Mouse (Mus musculus) left cerebral cortex, postnatal 10 days (tissue): Measurements from ENCODE around the gene Ypel5. TPM values are rescaled to one million over a fixed set of nuclear protein-coding genes. Genes with fewer than 3 reads are reported as not detected.

Source experiments
- DNase-seq, 2 experiments: peaks; one replicate each; pipeline ENCODE4 v3.0.0; 2021 to 2022; ENCODE audit warnings: low spot score in 2 of 2, mixed read lengths in 1 of 2; ENCODE audit errors: extremely low spot score in 1 of 2
- intact Hi-C: fragments of 180-260 bp; cut with DNase I; formaldehyde crosslinking; loops from one replicate; pipeline ENCODE4 v1.15.1; 2025
- total RNA-seq, 2 experiments: library from RNA; stranded (reverse); gene quantifications; 2 replicates each; pipeline ENCODE4 v1.2.3; 2021

The Ypel5 gene
- 10 to 100 TPM; 49.3 to 53.5 TPM for total RNA-seq

DNA sequence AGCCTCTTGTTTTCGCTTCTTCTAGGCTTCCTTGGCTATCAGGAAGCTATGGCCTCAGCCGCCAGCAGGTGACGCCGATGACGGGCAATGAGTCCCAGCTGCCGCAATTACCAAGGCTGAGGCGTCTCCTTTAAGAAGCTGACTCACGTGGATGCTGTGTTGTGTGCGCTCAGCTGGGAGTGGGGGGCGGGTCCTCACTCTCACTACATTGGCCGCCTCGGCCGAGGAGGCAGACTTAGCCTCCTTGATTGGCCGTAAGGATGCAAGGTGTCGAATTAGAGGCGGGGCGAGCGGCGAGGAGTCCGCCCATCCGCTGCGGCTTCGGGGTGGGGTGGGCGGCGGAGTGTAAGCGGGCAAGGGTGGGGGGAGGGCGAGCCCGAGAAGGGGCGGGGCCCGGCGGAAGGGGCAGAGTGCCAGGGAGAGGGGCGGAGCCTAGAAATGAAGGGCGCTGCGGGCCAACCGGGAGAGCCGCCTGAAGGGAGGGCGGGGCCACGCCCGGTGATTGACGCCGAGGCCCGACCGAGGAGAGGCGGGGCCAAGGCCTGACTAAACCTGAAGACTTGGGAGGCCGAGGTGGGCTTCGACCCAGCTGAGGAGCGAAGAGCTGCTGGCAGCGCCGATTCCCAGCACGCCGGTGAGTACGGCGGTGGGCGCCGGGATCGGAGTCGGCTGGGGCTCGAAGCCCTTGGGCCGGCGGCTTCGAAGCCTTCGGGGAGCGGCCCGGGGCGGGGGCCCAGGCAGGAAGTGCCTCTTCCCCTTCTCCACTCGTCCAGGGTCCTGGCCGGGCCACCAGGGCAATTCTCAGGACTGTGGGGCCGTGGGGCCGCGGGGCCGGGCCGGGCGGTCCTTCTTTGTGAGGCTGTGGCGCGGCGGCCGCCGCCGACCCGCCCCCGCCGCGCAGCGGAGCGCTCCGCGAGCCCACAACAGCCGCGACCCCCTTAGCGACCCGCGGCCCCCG, at the start of gene Ypel5:
TSS of gene Ypel5 (plus strand) at position 296 of the 958 bp plus-strand sequence.
- intact Hi-C loops, result no loop called here
- peak; percentile 99 for DNase-seq

DNA sequence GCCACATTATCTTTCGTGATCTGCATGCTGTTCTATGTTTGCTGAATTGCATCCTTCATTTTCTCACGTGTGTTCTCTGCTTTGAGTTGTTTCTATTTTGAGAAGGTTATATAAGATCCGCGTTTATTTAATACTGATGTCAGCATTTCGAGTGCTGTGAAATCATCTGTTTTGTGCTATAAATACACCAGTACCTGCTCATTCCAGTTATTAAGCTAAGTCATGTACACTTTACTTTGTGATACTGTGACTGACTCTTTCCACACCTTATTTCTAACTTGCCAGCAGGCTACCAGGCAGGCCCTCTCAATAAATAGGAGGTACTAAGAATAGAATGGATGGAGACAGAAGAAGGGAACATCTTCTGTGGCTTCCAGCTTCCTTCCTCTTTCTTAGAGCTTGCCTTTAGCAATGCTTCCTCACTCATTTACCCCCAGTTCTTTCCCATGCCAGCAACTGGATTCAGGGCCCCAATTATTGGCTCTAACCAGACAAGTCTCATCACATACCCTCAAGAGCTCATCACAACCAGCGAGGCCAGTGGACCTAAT, 48.3 kb upstream of the Ypel5 start:
- DNase-seq, result no peak
- intact Hi-C loops, result no loop called here

DNA sequence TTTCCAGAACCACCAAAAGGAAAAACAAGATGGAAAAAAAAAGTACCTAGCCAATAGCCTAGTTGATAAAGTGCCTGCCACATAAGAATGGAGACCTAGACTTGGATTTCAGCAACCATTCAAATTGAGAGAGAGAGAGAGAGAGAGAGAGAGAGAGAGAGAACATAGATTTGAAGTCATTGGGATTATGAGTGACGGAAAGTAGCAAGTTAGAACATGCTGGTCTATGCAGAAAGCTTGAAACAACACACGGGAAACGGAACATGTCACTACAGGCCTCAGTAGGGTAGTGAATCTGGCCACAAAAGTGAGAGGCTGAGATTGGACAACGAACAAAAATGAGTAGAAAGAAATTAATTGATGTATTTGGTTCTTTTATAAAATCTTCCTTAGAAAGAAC, 43.0 kb upstream of the Ypel5 start:
- DNase-seq, result no peak
- intact Hi-C loops, result loop anchor here (10.0 kb wide), 1 partner anchor 502 kb away; no protein-coding TSS in a partner anchor

DNA sequence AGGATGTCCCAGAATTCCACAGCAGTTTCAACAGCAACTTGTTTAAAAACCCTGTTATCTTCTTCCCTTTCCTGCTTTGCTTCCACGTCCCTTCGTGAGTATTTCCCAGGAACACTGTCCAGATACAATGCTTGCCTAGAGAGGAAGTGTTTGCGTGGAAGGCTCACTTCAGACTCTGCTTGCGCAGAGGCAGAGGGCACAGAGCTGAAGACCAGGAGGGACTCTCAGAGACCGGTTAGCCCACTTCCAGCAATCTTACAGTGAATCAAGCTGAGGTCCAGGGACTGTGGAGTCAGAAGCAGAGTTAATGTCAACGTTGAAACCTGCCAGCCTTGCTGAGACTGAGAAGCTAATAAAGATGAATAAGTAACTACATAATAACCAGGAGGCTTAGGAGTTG, 41.6 kb upstream of the Ypel5 start:
- no peak for DNase-seq
- intact Hi-C loops, result loop anchor here (10.0 kb wide), 1 partner anchor 500 kb away; no protein-coding TSS in a partner anchor

DNA sequence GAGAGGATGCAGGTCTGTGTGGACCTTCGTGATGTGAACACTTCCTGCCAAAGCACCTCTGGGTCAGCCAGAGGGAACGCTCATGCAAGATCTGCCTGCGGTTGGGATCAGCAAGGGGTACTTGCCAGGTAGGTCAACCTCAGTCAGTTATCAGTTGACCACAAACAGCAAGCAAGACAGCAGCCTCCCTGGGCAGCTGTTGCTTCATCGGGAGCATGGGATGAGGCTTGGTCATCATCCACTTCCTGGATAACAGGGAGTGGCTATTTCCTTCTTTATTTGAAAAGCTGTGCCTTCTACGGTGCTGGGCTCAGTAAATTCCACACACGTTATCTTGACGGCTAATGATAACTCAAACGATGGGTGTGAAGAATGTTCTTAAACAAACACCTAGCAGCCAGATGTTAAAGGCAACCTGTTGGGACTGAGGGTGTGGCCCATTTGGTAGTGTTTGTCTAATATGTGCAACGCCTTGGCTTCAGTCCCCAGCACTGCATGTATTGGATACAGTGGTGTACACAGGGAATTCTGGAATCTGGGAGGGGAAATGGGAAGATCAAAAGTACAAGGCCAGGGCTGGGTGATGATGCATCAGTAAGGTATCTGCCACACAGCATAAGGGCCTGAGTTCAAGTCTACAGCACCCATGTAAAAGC, 40.7 kb upstream of the Ypel5 start:
- intact Hi-C loops, result loop anchor here (10.0 kb wide), 1 partner anchor 499 kb away; no protein-coding TSS in a partner anchor
- DNase-seq, result no peak

DNA sequence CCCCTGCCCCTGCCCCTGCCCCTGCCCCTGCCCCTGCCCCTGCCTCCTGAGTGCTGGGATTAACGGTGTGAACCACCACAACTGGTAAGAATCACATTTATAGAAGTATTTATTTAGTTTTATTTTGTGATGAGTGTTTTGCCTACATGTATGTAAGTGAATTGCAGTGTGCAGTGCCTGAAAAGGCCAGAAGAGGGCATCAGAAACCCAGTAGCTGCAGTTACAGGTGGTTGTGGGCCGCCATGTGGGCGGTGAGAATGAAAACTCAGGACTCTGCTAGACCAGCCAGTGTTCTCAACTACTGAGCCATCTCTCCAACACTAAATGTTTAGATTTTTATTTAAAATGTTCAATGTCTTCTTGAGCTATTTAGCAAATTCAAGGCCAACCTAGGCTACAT, 39.7 kb upstream of the Ypel5 start:
- intact Hi-C loops, result loop anchor here (10.0 kb wide), 1 partner anchor 498 kb away; no protein-coding TSS in a partner anchor
- DNase-seq, result no peak

DNA sequence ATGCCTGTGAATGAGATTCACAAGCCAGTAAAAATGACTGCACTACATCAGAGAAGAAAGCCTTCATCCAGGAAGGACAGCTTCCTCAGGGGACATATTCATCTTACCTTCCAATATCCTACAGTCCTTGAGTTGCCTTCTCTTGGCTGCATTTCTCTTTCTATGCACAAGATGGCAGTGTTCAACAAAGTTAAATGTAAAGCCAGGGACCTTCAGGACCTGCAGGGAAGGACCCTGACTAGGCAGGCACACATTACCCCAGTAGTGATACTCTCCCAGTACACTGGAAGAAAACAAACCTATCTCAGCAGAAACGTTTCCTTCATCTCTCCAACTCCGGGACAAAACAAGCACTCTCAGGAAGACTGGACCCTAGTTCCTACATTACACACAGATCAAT, 38.4 kb upstream of the Ypel5 start:
- DNase-seq, result peak in 1 of 2 experiments; percentile 53
- intact Hi-C loops, result loop anchor here (10.0 kb wide), 1 partner anchor 497 kb away; no protein-coding TSS in a partner anchor

DNA sequence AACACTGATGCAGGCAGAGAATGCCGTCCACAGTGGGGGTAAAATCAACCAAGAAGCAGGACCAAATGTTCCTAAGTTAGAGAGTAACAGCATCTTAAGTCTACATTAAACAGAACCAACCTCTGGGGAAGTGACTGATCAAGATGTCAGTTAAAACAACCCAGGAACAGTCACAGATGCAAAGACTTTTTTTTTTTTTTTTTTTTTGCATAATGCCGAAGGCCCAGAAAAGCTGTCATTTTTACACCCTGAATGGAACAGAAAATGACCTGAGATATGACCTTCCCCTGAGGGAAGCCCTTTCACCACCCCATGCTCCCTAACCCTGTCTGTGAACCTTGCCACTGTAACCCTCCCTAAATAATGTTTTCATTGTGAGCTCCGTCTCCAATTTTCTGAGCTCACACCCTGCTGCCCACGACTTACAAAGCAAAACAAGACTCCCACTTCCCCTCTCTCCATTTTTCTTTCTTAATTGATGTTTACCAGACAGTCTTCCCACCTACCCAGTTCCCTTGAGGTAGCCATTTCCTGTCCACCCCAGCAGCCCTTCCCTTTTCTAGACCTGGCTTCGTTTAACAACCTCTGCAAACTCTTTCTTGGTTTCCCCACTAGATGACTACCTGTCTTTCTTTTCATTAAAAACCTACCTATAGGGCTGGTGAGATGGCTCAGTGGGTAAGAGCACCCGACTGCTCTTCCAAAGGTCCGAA, 26.2 kb upstream of the Ypel5 start:
- intact Hi-C loops, result no loop called here
- DNase-seq, result no peak

DNA sequence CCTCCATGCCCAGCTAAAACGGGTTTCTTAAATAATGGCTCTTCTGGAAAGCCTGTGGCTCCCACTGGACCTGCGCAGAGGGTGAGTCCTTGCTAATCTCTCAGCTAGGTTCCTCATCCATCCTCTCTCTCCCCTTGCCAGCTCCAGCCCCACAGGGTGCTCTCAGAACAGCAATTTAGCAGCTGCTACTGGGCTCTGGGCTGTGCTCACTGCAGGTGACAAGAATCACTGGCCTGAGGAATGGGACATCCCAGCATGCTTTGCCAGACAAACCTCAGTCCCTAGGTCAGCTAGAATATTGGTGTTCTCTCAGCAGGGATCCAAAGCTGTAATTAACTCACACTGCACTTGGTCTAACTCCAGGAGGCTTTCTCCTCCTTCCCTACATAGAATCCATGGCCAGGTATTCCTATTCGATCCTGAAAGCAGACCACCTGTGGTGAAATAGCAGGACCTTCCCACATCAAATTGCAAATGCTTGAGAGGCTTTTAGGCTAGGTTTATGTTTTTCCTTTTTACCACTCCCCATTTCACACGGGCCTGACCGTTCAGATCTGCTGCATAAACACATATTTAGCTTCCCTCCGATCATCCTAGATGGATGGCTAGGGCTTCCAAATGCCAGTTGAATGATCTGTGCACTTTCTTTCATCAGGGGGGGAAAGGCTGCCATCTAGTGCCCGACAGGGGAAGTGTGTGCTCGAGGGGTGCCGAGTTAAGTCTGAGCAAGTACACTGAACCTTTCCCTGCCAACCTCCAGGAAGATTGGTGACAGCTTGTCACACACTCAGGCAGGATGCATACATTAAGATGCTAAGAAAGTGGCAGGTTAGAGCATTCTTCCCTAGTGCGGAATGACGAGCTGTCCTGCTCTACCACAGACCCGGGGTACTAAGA, 22.6 kb upstream of the Ypel5 start:
- peak; percentile 45 to 52 for DNase-seq
- intact Hi-C loops, result no loop called here

DNA sequence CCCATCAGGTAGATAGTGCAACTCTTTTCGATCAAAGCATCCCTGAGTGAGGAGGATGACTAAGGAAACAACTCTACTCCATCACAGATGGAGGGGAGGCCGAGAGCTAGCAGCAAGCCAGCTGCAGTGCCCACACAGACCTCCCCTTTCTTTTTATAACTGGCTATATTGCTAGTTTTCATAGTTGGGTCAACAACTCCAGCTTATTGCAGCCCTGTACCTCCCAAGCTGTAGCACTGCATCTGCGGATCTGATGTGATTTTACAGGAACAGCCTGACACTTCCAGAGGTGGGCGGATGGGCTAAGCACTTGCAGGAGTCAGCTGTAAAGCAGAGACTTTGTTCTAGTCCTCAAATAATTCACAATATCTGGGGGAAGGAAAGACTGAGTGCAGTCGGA, 18.7 kb upstream of the Ypel5 start:
- no peak for DNase-seq
- intact Hi-C loops, result no loop called here

DNA sequence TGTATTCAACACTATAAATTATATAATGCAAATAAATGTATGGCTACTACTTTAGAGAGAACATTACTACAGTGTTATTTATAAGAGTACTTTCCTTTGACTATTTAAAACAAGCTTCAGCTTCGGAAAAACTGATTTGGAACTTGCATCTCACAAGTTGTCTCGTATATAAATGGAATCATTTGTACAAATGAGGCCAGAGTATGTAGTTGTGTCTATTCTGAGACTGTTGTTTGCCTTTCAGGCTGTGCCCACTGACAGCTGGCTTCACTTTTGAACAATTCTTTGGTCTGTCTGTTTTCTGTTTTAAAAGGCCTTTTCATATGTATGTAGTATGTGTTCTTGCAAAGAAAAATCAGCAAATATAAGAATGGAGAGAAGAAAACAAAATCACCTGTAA, 16.5 kb upstream of the Ypel5 start:
- DNase-seq, result no peak
- intact Hi-C loops, result no loop called here

DNA sequence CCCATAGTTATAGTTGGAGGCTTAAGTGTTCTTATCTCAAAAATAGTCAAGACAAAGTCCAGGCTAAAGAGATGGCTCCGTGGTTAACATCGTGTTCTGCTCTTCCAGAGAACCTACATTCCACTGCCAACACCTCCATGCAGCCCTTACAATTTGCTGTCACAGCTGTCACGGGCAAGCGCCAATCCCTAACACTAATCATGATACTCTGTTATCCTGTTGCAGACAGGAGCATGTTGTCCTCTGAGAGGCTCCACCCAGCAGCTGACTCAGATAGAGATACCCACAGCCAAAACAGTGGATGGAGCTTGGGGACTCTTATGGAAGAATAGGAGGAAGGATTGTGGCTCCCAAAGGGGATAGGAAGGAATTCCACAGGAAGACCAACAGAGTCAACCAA, 15.8 kb upstream of the Ypel5 start:
- DNase-seq, result no peak
- intact Hi-C loops, result no loop called here

DNA sequence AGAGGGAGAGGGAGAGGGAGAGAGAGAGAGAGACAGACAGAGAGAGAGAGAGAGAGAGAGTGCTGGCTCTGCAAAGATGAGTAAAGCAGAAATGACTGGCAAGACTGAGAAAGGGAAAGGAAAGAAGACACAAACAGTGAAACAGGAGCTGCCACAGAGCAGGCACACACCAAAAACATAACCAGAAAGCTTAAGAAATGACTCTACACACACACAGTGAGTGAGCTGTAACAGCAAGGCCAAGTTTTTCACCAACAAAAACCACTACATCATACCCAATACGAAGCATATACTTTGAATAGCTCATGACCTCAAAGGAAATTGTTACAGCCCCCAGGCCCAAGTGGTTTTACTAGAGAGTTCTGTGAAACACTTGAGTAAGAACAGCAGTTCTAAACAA, 14.3 kb upstream of the Ypel5 start:
- no peak for DNase-seq
- intact Hi-C loops, result no loop called here

DNA sequence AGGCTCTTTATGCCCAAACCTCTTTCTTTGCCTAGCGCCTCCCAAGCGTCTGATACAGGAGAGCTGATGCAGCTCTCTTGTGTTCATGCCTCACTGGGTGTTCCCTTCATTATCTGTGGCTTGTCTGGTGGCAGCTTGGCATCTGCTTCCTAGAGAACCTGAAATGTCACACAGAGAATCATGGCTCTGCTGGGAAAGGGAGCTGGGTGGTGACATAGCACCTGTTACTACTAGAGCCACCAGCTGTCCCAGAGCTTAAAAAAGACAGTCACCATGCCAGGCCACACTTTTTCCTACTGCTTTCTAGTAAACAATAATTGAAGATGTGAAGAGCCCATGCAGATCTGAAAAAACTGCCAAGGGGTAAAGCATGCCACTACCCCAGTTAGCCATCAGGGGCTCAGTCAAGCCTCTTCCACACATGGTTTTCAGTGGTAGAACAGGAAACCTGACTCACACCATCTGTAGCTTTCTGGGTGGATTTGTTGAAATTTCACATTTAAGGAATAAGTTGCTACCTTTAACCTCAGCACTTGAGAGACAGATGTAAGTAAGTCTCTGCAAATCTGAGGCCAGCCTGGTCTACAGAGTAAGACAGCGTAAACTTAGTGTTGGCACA, 9.2 kb upstream of the Ypel5 start:
- no peak for DNase-seq
- intact Hi-C loops, result no loop called here

DNA sequence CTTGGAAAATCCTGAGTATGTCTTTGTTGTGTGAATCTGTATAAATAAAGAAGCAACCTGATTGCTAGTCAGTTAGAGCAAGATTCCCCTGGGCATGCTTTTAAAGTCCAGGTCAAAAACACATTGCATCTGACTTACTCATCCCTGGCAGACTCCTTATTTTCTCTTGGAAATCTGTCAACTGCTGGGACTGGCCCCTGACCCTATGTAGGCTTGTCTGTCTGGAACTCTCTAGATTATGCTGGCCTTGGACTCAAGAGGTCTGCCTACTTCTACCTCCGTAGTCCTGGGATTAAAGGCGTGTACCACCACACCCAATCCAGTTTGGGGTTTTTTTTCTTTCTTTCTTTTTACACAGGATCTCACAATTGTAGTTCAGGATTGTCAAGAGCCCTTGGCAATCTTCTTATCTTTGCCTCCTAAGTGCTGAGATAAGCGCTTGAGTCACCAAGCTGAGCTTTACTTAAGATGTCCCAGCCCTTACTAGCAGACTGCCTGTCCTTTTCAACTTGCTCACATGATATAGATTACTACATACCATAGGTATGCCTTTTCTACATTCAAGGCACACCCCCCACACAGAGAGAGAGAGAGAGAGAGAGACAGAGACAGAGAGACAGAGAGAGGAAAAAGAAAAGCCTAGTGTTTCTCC, 8.1 kb upstream of the Ypel5 start:
- no peak for DNase-seq
- intact Hi-C loops, result no loop called here

DNA sequence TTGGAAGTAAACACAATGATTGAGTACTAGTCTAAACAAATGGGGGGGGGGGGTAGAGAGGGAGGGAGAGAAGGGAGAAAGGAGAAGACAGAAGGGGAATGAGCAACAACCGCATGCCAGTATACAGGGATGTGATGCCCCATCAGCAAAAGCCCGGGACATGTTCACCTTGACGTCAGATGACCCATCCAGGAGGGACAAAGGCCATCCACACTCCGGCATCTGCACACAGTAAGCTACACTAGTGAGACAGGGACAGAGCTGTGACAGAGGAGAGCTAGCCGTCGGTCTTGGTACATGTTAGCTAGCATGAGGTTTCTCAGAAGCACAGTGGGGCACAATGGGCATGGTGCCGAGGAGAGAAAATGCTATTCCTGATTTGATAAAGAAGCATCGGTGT, 7.6 kb upstream of the Ypel5 start:
- DNase-seq, result no peak
- intact Hi-C loops, result no loop called here

DNA sequence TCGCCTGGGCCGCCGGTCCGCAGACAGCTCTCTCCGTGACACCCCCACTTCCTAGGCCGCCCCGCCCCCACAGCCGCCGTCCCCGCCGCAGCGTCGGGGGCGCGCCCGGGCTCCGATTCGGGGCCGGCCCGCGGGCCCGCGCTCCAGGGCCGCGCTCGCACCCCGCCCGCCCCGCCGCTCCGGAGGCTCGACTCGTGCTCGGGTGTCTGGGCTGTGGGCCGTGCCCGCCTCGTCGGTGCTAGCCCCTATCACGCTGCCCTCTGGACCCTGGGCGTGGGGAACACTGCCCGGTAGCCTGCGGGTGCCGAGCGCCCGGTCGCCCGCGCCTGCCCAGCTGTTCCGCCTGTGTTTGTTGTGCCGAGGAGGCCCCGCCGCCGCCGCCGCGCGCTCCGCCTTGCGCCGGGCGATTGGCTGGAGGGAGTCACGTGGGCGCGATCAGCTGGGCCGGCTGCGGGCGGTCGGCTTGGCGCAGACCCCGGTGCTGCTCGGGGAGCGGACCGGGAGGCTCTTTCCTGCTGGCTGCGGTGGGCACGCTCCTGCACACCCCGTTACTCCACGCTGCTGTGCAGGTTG, 973 bp downstream of the Ypel5 start:
- peak; percentile 85 to 96 for DNase-seq
- intact Hi-C loops, result no loop called here
